Mouse (Mus musculus) adrenal gland, adult (tissue): ENCODE data around the gene B4gat1.

Source experiments
- DNase-seq, 2 experiments: peaks; one replicate each; pipeline ENCODE4 v3.0.0; 2022 to 2023; ENCODE audit warnings: low spot score in 1 of 2; ENCODE audit not compliant: inconsistent age in 2 of 2

B4gat1 gene

DNA sequence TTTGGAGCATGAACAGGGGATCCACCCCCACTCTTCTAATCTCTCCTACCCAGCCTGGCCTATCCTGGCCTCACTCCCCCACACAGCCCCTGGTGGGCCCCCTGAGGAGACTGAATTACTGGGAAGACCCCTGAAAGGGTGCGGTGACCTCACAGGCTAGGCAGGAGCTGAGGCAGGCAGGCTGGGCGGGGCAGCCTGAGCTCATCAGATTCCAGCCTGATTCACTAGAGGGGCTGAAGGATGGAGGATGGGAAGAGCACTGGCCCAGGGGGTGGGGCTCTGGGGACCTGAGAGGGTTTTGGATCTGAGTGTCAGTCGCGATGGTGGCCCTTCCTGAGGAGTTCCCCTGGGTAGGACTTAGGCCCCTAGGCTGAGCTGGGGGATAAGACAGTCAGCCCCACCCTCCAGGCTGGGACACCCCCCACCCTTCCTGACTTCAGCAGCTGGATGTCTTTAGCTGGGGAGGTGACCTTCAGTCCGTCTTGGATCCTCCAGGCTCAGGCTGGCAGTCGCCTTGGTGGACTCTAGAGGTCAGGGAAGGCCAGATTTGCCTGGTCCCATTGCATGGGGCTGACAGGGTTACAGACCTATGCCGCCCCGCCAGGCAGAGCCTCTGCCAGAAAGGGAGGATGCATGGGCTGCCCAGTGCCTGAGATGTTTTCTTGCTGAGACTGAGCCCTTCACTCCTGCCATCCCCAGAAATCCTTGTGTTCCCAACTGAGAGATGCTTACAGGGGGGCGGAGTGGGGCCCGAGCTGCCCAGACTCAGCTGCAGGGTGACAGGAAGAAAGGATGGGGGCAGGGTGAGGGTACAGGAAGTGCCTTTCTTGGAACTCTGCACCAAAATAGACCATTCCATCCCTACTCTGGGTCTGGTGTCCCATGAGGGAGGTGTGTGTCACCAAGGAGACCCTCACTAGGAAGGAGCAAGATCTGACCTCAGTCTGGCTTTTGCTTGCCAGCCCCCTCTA lies 20.5 kb downstream of the B4gat1 start:
- DNase-seq, result no peak

DNA sequence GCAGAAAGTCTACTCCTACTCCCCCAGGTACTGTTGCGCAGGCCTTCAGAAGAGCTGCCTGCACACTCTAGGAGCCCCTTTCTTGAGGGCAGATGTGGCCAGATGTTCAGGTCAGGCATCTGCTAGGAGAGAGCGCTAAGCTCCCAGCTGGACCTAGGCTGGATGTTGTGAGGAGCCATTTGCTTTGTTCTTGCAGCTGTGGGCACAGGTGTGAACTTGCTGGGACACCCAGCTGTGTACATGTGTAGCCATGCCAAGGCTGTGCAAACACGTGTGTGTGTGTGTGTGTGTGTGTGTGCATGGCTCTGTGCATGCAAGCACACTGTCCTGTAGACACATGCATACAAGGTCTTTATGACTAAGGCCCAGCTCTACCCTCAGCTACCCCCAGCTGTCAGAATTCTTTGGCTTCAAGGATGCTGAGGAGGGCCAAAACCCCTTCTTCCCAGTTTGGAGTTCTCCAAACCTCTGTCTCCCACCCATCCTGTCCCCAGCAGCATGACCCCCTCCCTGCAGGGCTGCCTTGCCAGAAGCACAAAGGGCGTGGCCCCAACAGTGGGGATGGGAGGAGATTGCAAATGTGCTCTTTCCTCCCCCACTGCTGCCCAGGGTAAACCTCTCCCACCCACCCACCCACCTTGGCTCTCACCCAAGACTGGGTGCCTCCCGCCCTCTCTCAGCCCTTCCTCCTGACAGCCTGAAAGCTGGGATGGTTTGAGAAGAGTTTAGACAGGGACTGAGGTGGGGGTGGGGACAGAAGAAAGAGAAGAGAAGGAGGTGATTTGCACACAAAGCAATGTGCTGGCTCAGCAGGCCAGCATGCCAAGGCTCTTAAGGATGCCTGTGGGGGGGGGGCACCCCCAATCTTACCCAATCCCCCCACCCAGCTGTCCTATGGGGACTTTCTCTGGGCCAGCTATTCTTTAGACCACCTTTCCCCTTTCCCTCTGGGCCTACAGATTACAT lies 22.0 kb downstream of the B4gat1 start:
- no peak for DNase-seq

DNA sequence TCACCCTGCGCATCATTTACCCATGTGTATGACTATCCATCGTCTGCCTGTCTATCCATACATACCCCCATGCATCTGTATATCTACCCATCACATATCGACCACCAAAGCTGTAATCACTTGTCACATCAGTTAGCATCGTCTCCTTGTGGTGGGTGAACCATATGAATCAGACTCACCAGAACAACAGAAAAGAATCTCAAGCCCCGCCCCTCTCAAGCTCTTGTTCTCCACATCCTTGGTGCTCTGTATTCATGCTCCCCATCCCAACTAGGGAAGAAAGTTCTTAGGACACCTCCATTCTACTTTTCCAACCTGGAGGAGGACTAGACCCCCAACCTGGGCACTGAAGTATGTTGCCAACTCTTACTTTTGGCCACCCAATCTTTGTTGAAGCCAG lies 23.4 kb downstream of the B4gat1 start:
- no peak for DNase-seq

DNA sequence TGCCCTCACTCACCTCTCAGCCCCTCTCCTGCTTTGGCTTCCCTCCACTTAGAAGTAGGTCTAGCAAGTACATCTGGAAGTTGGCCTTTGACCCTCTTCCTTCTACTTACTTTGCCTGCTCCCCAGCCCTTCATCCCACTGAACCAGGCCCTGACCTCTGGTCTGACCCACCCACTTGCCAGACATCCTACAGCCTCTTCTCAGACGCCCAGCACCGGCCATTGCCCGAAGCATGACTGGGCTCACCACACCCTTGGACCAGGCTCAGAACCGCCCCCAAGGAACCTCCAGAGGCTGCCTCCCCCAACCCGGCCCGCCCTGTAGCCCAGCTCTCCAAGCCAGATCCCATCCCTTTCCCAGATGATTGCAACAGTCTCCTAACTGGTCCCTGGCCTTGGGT lies 23.8 kb downstream of the B4gat1 start:
- no peak for DNase-seq

DNA sequence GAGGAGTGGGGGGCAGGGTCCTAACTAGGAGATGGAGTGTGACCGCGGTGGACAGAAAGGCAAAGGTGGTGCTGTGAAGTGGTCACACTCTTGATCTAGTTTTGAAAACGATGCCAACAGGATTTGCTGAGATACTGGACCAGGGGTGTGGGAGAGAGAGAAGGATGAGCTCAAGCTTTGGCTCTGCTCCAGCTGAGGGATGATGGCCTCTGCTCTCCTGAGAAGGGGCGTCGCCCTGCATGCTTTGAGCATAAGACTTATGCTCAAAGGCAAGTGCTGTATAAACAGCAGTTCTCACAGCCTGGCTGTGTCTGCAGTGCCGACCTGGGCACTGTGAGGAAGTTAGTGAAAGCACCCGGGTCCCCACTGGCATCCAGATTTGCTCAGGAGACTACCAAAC lies 26.5 kb downstream of the B4gat1 start:
- DNase-seq, result no peak

DNA sequence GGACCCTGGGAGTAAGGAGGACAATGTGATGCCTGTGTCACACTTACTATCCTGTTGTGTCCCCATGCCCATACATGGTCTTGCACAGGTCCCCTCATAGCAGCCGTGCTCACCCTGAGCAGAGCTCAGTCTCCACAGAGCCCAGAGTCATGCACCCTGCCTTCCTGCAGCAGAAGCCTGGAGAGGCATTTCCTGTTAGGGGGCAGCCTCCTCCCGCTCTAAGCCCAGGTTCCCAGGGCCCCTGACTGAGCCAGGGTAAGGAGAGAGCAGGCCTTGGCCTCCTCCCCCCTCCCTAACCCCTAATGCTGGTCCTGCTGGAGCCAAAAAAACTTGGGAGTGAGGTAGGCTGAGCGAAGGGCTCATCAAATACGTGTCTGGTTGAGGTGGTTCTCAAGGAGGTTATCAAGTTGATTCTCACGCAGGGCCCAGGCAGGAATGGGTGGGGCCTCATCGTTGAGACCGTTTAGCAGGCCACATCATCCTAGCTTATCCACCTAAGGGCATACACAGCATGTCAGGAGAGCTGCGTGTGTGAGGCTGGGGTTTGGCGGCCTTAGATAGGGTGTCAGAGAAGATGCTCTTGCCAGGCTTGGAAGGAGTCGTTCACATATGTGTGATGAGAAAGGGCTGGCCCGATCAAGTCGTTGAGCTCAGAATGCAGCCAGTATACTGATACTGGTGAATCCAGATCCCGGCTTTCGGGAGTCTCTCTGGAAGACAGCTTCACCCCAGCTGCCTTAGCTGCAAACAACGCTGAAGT lies 28.6 kb downstream of the B4gat1 start:
- DNase-seq, result peak in 1 of 2 experiments; percentile 38

DNA sequence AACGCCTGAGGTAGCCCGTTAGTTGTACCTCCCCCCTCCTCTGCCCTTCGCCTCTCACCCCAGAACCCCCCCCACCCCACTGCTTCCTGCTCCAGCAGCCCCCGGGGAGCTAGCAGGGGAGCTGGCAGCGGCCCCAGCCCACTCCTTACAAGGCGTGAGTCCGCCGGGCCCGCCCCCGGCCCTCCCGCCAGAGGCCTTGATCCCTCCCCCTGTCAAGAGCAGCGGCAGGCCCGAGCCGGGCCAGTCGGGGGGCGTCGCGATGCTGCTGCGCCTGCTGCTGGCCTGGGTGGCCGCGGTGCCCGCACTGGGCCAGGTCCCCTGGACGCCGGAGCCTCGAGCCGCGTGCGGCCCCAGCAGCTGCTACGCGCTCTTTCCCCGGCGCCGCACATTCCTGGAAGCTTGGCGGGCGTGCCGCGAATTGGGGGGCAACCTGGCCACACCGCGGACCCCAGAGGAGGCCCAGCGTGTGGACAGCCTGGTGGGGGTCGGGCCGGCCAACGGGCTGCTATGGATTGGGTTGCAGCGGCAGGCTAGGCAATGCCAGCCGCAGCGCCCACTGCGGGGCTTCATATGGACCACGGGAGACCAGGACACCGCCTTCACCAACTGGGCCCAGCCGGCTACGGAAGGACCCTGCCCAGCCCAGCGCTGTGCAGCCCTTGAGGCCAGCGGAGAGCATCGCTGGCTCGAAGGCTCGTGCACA lies 29.4 kb downstream of the B4gat1 start, which contains the start of gene Cd248:
Gene Cd248, plus strand, starts transcription at position 212 of the 703 bp plus-strand sequence.
- DNase-seq, result peak in 1 of 2 experiments; percentile 65

DNA sequence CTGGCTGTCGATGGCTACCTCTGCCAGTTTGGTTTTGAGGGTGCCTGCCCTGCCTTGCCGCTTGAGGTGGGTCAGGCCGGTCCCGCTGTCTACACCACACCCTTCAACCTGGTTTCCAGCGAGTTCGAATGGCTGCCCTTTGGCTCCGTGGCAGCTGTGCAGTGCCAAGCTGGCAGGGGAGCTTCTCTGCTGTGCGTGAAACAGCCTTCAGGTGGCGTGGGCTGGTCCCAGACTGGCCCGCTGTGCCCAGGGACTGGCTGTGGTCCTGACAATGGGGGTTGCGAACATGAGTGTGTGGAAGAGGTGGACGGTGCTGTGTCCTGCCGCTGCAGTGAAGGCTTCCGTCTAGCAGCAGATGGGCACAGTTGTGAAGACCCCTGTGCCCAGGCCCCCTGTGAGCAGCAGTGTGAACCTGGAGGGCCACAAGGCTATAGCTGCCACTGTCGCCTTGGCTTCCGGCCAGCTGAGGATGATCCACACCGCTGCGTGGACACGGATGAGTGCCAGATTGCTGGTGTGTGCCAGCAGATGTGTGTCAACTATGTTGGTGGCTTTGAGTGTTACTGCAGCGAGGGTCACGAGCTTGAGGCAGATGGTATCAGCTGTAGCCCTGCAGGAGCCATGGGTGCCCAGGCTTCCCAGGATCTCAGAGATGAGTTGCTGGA lies 30.1 kb downstream of the B4gat1 start:
- DNase-seq, result no peak

DNA sequence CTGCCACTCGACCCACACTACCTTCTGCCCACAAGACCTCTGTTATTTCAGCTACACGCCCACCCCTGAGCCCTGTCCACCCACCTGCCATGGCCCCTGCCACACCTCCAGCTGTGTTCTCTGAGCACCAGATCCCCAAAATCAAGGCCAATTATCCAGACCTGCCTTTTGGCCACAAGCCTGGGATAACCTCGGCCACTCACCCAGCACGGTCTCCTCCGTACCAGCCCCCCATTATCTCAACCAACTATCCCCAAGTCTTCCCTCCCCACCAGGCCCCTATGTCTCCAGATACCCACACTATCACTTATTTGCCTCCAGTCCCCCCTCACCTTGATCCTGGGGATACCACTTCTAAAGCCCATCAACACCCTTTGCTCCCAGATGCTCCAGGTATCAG lies 30.9 kb downstream of the B4gat1 start:
- DNase-seq, result no peak

DNA sequence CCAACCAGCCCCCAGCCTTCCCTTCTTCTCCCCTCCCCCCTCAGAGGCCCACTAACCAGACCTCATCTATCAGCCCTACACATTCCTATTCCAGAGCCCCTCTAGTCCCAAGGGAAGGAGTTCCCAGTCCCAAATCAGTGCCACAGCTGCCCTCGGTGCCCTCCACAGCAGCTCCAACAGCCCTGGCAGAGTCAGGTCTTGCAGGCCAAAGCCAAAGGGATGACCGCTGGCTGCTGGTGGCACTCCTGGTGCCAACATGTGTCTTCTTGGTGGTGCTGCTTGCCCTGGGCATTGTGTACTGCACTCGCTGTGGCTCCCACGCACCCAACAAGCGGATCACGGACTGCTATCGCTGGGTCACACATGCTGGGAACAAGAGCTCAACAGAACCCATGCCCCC lies 31.4 kb downstream of the B4gat1 start:
- no peak for DNase-seq

DNA sequence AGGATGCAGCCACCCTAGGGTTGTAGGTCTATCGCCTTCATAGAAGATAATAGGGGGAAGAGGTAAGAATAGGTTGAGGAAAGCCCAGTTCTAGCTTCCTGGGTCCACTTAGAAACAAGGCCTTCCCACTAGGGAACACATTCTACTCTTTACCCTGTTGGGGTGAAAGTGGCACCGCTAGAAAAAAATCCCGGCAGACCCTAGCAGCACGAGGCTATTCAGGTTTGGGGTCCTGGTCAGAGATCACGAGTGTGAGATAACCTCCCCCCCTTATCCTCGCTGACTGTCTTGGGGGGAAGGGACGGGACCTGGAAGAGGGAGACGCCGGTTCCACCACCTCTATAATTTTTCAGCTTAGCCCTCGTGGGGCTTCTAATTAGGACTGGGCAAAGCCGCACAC lies 32.5 kb downstream of the B4gat1 start:
- DNase-seq, result no peak

DNA sequence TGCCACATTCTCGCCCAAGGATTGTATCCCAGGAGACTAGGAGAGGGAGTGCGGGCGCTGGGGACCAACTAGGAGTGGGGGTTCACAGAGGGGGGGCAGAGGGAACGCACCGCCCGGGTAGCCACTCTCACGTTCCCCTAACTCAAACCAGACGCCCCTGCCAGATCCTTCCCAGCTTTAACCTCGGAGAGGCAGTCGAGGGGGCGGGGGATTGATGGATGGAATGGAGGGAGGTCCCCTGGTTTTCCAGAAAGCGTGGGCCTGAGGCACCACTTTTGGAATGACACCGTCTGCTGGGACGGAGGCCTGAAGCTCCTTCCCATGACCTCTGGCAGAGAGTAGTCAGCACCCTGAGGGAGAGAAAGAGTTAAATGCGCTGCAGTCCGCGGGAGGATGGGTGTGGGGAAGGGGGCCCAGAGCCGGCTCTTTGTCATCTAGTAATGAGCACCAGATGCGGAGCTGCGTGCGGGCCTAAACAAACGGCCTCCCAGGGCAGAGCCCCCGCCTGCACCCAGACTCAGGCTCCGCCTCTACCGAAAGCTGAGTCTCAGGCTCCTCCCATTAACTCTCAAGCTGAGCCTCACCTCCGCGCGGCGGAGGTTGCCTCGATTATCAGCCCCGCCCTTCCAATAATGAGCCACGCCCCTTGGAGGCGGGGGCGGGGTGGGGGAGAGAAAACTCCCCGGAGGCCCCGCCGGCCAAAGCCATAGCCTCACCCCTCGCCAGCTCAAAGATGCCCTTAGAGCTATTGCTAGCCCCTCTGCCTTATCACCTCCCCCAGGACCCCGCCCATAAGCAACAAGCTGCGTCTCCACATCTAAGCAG lies 33.1 kb downstream of the B4gat1 start:
- DNase-seq, result peak; percentile 83 to 92

DNA sequence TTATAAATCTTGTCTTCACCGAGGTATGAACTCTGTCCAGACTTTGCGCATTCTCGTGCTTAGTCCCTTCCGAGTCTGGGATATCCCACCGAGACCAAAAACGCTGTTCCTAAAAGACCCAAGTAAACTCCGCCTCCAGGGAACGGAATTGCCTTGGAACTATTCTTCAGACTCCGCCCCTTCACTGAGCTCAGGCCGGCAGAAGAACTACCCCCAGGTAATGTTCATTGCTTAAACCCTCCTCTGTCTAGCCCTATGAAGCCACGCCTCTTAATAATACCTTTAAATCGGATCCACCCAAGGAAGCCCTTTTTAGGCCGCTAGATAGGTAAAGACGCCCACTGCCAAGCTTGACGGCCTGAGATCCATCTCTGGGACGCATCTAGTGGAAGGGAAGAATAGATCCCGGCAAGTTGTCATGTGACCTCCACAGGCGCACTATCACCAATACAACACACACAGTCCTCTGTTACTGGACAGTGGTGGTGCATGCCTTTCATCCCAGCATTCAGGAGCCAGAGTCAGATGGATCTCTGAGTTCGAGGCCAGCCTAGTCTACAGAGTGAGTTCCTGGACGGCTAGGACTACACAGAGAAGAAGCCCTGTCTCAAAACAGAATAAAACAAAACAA lies 33.9 kb downstream of the B4gat1 start:
- DNase-seq, result peak in 1 of 2 experiments; percentile 39

DNA sequence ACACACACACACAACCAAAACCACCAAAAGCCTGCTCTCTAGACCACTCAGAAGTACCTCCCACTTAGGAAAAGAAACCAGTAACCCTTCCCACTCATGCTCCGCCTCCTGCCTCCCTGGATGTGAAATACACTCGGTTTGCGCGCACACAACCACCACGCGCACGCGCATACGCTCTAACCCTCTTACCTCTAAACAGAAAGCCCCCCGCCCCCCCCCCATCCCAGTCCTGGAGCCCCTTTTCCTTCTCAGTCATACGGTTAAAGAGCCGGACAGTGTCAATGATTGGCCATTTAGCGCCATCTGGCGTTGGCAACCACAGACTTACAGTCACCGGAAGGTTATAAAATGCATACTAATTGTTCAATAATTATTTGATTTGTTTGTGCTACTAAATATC lies 34.4 kb downstream of the B4gat1 start:
- DNase-seq, result peak in 1 of 2 experiments; percentile 78

DNA sequence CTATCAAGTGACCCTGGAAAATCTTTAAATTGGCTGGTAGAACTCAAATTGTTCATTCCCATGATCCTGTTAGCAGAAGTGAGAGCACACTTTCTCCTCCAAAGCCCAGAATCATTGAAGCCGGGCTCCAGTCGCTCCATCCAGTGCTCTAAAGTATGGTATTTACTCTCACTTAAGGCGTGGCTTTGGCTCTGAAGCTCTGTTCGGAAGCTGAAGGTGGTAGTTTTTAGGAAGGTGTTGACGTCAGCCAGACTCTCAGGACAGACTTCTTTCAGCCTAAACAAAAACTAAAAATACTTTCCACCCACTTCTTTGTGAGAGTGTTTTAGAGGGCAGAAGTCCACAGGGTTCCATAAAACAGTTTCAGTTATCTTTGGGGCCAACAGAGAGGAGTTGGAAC lies 34.9 kb downstream of the B4gat1 start:
- no peak for DNase-seq

DNA sequence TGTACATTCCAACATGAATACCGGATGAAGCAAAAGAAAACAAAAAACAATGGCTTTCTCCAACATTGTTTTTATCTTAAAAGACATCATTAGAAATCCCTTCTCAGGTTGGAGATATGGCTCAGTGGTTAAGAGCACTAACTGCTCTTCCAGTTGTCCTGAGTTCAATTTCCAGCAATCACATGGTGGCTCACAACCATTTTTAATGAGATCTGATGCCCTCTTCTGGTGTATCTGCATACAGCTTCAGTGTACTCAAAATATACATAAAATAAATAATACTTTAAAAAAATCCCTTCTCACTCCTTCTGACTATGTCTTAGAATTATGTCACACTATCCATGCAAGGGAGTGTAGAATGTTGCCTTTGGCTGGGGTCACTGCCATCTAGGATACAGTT lies 40.7 kb downstream of the B4gat1 start:
- DNase-seq, result no peak

DNA sequence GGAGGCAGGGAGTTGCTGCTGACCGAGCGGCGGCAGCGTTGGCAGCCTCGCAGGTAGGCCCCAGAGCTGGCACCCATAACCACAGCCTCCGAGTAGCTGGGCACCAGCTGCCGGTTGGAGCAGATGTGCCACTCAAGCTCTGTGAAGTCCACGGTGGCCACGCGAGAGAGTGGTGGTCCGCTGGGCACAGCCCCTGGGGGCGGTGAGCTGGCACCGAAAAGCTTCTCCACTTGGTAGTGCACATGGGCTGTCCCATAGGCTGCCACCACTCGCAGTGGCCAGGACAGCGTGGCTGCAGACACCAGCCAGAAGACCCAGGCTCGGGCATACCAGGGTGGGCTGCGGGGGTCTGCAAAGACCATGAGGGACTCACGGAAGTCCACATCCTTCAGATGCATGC lies 43.4 kb downstream of the B4gat1 start:
- no peak for DNase-seq

DNA sequence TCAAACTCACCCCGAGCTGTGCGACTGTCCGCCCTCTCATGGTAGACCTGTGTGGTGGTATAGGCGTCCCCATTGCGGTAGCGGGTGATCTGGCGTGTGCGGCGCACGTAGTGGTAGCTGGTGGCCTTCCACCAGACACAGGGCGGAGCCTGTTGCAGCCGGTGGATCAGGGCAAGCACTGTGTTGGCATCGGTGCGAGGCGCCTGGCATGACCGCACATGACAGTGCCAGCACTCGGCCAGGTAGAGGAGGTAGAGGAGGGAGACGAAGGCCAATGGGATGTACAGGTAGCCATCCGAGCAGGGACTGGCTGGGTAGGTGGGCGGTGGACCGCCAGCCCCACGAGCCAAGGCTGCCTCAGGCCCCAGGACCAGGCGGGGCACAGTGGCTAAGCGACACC lies 44.0 kb downstream of the B4gat1 start:
- no peak for DNase-seq
